Mouse (Mus musculus): Measurements from ENCODE around the gene Scaper.

DNA sequence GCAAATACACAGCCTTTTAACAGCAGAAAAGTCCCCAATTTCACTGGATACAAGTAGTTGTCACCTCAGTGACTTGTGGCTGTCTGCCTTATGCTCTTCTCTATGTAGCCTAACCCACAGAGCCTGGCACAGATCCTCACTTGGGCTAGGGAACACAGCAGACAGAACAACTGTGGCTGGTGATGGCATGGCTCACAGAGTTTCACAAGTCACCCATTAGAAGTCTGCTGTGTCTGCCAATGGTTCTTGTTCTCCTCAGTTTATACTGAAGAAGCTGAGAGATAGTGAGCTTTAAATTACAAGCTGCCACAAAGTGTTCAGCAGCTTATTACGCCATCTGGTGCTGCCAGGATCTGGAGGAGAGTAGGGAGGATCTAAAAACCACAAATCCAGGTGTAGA, 361.3 kb downstream of the Scaper start:
- TF ChIP-seq CTCF (conservative IDR thresholded peaks at IDR 0.05 in 1 of 2, IDR thresholded peaks at IDR 0.05 in 1 of 2; ENCODE audit: low read depth in 2 of 2, low read length in 2 of 2), result no peak
- no peak for TF ChIP-seq MAX (IDR thresholded peaks at IDR 0.05; ENCODE audit: low read length)
